Mouse (Mus musculus): ENCODE measurements around the gene H2-DMb2.

DNA sequence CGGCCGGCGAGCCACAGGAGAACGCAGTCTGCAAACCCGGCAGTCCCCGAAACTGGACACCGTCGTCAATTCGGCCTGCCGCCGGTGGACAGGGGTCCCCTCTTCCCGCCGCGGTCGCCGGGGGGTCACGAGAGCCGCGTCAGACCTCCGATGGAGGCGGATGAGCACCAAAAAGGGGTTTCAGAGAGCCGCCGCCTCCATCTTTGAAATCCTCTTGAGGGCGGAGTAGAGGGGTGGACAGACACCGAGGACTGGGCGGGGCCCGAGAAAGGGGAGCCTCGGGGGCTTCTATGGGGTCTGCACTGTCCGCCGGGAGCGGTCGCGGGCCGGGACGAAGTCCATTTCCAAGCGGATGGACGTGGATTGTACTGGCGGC is 24.2 kb upstream of the H2-DMb2 start:
- TF ChIP-seq EP300 (optimal IDR thresholded peaks at IDR 0.05) (no peak), CTCF (IDR thresholded peaks at IDR 0.05; ENCODE audit: low read depth) (no peak)
